Mouse (Mus musculus) small intestine, adult 2 months (tissue): ENCODE data around the gene Pgm2l1.

ENCODE experiments used
- CTCF ChIP-seq: fragments of 200-500 bp; IDR thresholded peaks from 2 replicates; pipeline ENCODE4 v1.5.1; 2012; ENCODE audit warnings: low read depth, mild to moderate bottlenecking, control low read depth, inconsistent platforms, low read length, moderate library complexity, mixed read lengths; ENCODE audit not compliant: insufficient replicate concordance, insufficient read length; ENCODE audit errors: extremely low read depth
- POLR2A ChIP-seq: fragments of 200-500 bp; IDR thresholded peaks from 2 replicates; pipeline ENCODE4 v1.6.1; 2012; ENCODE audit warnings: low read depth, mild to moderate bottlenecking, control low read depth, inconsistent platforms, low read length, moderate library complexity

GRCm38 (mm10) chr7:100327514-100327913, 100.3 kb downstream of the Pgm2l1 start:
- TF ChIP-seq CTCF = no peak
- no peak for TF ChIP-seq POLR2A
